Mouse (Mus musculus) thymus, adult 2 months (tissue): ENCODE measurements around the gene Card19.

Source experiments
- CTCF ChIP-seq: fragments of 200-500 bp; IDR thresholded peaks from 2 replicates; pipeline ENCODE4 v1.5.1; 2012; ENCODE audit warnings: mild to moderate bottlenecking, control low read depth, low read length, moderate library complexity, borderline replicate concordance; ENCODE audit not compliant: control insufficient read depth, poor library complexity, insufficient read depth; ENCODE audit errors: extremely low read depth
- POLR2A ChIP-seq: fragments of 200-500 bp; IDR thresholded peaks from 2 replicates; pipeline ENCODE4 v1.6.1; 2012; ENCODE audit warnings: mild to moderate bottlenecking, low read length, control low read depth, moderate library complexity; ENCODE audit not compliant: control insufficient read depth, poor library complexity, insufficient read depth; ENCODE audit errors: extremely low read depth

DNA sequence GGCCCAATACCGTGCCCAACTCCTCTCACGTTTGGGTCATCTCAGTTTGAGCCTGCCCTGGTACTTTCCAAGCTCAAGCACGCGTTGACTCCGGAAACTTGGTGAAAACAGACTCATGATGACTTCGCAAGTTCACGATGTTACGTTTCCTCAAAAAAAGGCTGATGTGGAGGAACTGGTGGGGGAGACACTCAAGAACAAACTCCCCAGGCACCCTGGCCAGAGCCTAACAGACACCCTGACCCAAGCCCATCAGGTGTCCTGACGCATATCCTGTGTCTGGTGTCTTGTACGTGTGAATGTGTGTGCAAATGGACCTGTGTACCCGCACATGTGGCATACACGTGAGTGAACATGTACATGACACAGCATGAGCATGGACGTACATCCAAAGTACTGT lies 15.1 kb downstream of the Card19 start:
- TF ChIP-seq CTCF (no peak), POLR2A (no peak)
